Mouse (Mus musculus) bone marrow macrophage, adult 2 months (primary cell): Measurements from ENCODE around the gene Letm1. TPM values are rescaled to one million over a fixed set of nuclear protein-coding genes. Genes with fewer than 3 reads are reported as not detected.

Source experiments
- H3K27ac ChIP-seq: 2 replicates; pipeline ENCODE4 v1.5.1; 2012; ENCODE audit warnings: low read depth, low read length; ENCODE audit not compliant: insufficient read depth
- H3K4me1 ChIP-seq: 2 replicates; pipeline ENCODE4 v1.6.1; 2012; ENCODE audit warnings: low read length; ENCODE audit not compliant: control insufficient read depth, insufficient read depth
- H3K4me3 ChIP-seq: 2 replicates; pipeline ENCODE4 v1.5.1; 2012; ENCODE audit warnings: mild to moderate bottlenecking, low read length, moderate library complexity; ENCODE audit not compliant: insufficient read depth
- CTCF ChIP-seq: IDR thresholded peaks from 2 replicates; pipeline ENCODE4 v1.5.1; 2012; ENCODE audit warnings: low read depth, mild to moderate bottlenecking, low read length, moderate library complexity
- POLR2A ChIP-seq: IDR thresholded peaks from 2 replicates; pipeline ENCODE4 v1.6.1; 2012; ENCODE audit warnings: mild to moderate bottlenecking, low read depth, low read length, borderline replicate concordance
- polyA plus RNA-seq: library from polyadenylated mRNA; stranded (reverse); fragments of >200 nt; gene quantifications from 2 replicates; pipeline ENCODE4 v1.2.4, GENCODE M21; 2012; ENCODE audit not compliant: missing spikeins, insufficient read depth, insufficient read length

The Letm1 gene
- polyA plus RNA-seq, 1 experiment, result 23.4 TPM

- TF ChIP-seq CTCF, result no peak
- no peak for TF ChIP-seq POLR2A
- Histone ChIP-seq H3K4me1 (no peaks in the 10 kb centered on the region), H3K4me3 (no peak overlapping the region), H3K27ac (no peak overlapping the region)
Measured at GRCm38 (mm10) chr5:33696430-33696829, 86.2 kb downstream of the Letm1 start.

- no peaks in the 10 kb centered on the region for H3K4me1 ChIP-seq
- H3K4me3 ChIP-seq, result no peak overlapping the region
- no peak for TF ChIP-seq CTCF
- TF ChIP-seq POLR2A, result no peak
- no peak overlapping the region for H3K27ac ChIP-seq
Measured at GRCm38 (mm10) chr5:33695718-33696121, 86.9 kb downstream of the Letm1 start.

- Histone ChIP-seq H3K4me3 (peak overlapping the region; percentile 28), H3K27ac (no peak overlapping the region), H3K4me1 (no peaks in the 10 kb centered on the region)
- no peak for TF ChIP-seq CTCF
Measured at GRCm38 (mm10) chr5:33694848-33695717, 87.5 kb downstream of the Letm1 start.

GRCm38 (mm10) chr5:33694461-33694847 is 88.2 kb downstream of the Letm1 start:
- TF ChIP-seq CTCF, result no peak
- H3K27ac ChIP-seq, result no peak overlapping the region
- no peaks in the 10 kb centered on the region for H3K4me1 ChIP-seq
- no peak overlapping the region for H3K4me3 ChIP-seq

GRCm38 (mm10) chr5:33692393-33692792 is 90.2 kb downstream of the Letm1 start:
- Histone ChIP-seq H3K4me3 (no peak overlapping the region), H3K4me1 (no peaks in the 10 kb centered on the region), H3K27ac (no peak overlapping the region)
- TF ChIP-seq CTCF (no peak), POLR2A (no peak)

GRCm38 (mm10) chr5:33689852-33690645 is 92.6 kb downstream of the Letm1 start:
- TF ChIP-seq CTCF (no peak), POLR2A (no peak)
- H3K27ac ChIP-seq, result no peak overlapping the region
- H3K4me3 ChIP-seq, result no peak overlapping the region
- no peaks in the 10 kb centered on the region for H3K4me1 ChIP-seq

Other genes with a start within 250 kb of the Letm1 start
- gene Fam53a, start 153.2 kb downstream of the Letm1 start, polyA plus RNA-seq, result 16.0 and 17.8 TPM in 2 replicates
- gene Gm9903, start 152.9 kb downstream of the Letm1 start, polyA plus RNA-seq, result 0.61 TPM in 1 of 2 replicates, not detected in the other
- gene Slbp, start 130.2 kb downstream of the Letm1 start, polyA plus RNA-seq, result 77.1 and 84.1 TPM in 2 replicates
- 58.6 and 69.4 TPM in 2 replicates for gene Tacc3, start 124.7 kb downstream of the Letm1 start, polyA plus RNA-seq
- 11.4 and 14.4 TPM in 2 replicates for gene Tmem129, start 124.4 kb downstream of the Letm1 start, polyA plus RNA-seq
- not detected in 2 replicates for gene Fgfr3, start 61.1 kb downstream of the Letm1 start, polyA plus RNA-seq
- 34.5 and 41.1 TPM in 2 replicates for gene Nsd2, start 37.9 kb upstream of the Letm1 start, polyA plus RNA-seq
- gene Nelfa, start 153.6 kb upstream of the Letm1 start, polyA plus RNA-seq, result 18.9 and 20.2 TPM in 2 replicates
- gene Gm1673, start 200.6 kb upstream of the Letm1 start, polyA plus RNA-seq, result 14.0 and 21.6 TPM in 2 replicates
- 3.4 and 4.1 TPM in 2 replicates for gene Nat8l, start 213.2 kb upstream of the Letm1 start, polyA plus RNA-seq